Mouse (Mus musculus): ENCODE results near the gene Nek6. TPM values are rescaled to one million over a fixed set of nuclear protein-coding genes. Genes with fewer than 3 reads are reported as not detected.

Gene Nek6
- polyA plus RNA-seq, 1 experiment: 173 TPM

- Histone ChIP-seq H3K27ac (ENCODE audit: insufficient read depth, low read depth, low read length) (peak overlapping the region; percentile 90), H3K36me3 (ENCODE audit: control insufficient read depth, insufficient read depth, low read length) (no peaks in the 10 kb centered on the region), H3K27me3 (ENCODE audit: control insufficient read depth, insufficient read depth, low read length) (no peaks in the 10 kb centered on the region), H3K4me3 (ENCODE audit: low read depth, low read length) (no peak overlapping the region), H3K4me1 (ENCODE audit: control insufficient read depth, insufficient read depth, insufficient read length, low read length) (peaks cover 26% of the 10 kb centered on the region)
- TF ChIP-seq POLR2A (IDR thresholded peaks at IDR 0.05; ENCODE audit: low read depth, low read length) (peak; percentile 27; the same call in 1 of the 2 replicates), CTCF (IDR thresholded peaks at IDR 0.05; ENCODE audit: extremely low read depth, insufficient read length, insufficient replicate concordance, low read depth, low read length) (no peak)
- WGBS: 18% methylated on average over 6 of the region's 6 CpGs
Measured at GRCm38 (mm10) chr2:38485957-38486931, 25.2 kb upstream of the Nek6 start.

- TF ChIP-seq POLR2A (IDR thresholded peaks at IDR 0.05; ENCODE audit: low read depth, low read length) (no peak), CTCF (IDR thresholded peaks at IDR 0.05; ENCODE audit: extremely low read depth, insufficient read length, insufficient replicate concordance, low read depth, low read length) (no peak)
- Histone ChIP-seq H3K36me3 (ENCODE audit: control insufficient read depth, insufficient read depth, low read length) (no peaks in the 10 kb centered on the region), H3K4me1 (ENCODE audit: control insufficient read depth, insufficient read depth, insufficient read length, low read length) (no peaks in the 10 kb centered on the region), H3K27ac (ENCODE audit: insufficient read depth, low read depth, low read length) (no peak overlapping the region), H3K4me3 (ENCODE audit: low read depth, low read length) (no peak overlapping the region), H3K27me3 (ENCODE audit: control insufficient read depth, insufficient read depth, low read length) (no peaks in the 10 kb centered on the region)
Measured at GRCm38 (mm10) chr2:38497594-38497993, 13.8 kb upstream of the Nek6 start.

- WGBS: 83% methylated on average over 1 of the region's 1 CpGs
- H3K36me3 ChIP-seq (ENCODE audit: control insufficient read depth, insufficient read depth, low read length): no peaks in the 10 kb centered on the region
- TF ChIP-seq POLR2A (IDR thresholded peaks at IDR 0.05; ENCODE audit: low read depth, low read length) (no peak), CTCF (IDR thresholded peaks at IDR 0.05; ENCODE audit: extremely low read depth, insufficient read length, insufficient replicate concordance, low read depth, low read length) (no peak)
Measured at GRCm38 (mm10) chr2:38501606-38502005, 9.8 kb upstream of the Nek6 start.

GRCm38 (mm10) chr2:38502123-38502522 lies 9.3 kb upstream of the Nek6 start:
- Histone ChIP-seq H3K27ac (ENCODE audit: insufficient read depth, low read depth, low read length) (no peak overlapping the region), H3K36me3 (ENCODE audit: control insufficient read depth, insufficient read depth, low read length) (no peaks in the 10 kb centered on the region), H3K27me3 (ENCODE audit: control insufficient read depth, insufficient read depth, low read length) (no peaks in the 10 kb centered on the region), H3K4me3 (ENCODE audit: low read depth, low read length) (no peak overlapping the region), H3K4me1 (ENCODE audit: control insufficient read depth, insufficient read depth, insufficient read length, low read length) (peaks cover 12% of the 10 kb centered on the region; the same call in 1 of the 2 replicates)
- 71% methylated on average over 6 of the region's 6 CpGs for WGBS
- TF ChIP-seq CTCF (IDR thresholded peaks at IDR 0.05; ENCODE audit: extremely low read depth, insufficient read length, insufficient replicate concordance, low read depth, low read length) (no peak), POLR2A (IDR thresholded peaks at IDR 0.05; ENCODE audit: low read depth, low read length) (no peak)

More at GRCm38 (mm10) chr2:38501606-38502005, 9.8 kb upstream of the Nek6 start:
- no peak overlapping the region for H3K4me3 ChIP-seq (ENCODE audit: low read depth, low read length)
- no peak overlapping the region for H3K27ac ChIP-seq (ENCODE audit: insufficient read depth, low read depth, low read length)
- H3K27me3 ChIP-seq (ENCODE audit: control insufficient read depth, insufficient read depth, low read length): no peaks in the 10 kb centered on the region
- H3K4me1 ChIP-seq (ENCODE audit: control insufficient read depth, insufficient read depth, insufficient read length, low read length): peaks cover 12% of the 10 kb centered on the region; the same call in 1 of the 2 replicates

- Histone ChIP-seq H3K4me1 (ENCODE audit: control insufficient read depth, insufficient read depth, insufficient read length, low read length) (peaks cover 12% of the 10 kb centered on the region; the same call in 1 of the 2 replicates), H3K4me3 (ENCODE audit: low read depth, low read length) (no peak overlapping the region), H3K27me3 (ENCODE audit: control insufficient read depth, insufficient read depth, low read length) (no peaks in the 10 kb centered on the region), H3K36me3 (ENCODE audit: control insufficient read depth, insufficient read depth, low read length) (no peaks in the 10 kb centered on the region), H3K27ac (ENCODE audit: insufficient read depth, low read depth, low read length) (no peak overlapping the region)
- TF ChIP-seq POLR2A (IDR thresholded peaks at IDR 0.05; ENCODE audit: low read depth, low read length) (no peak), CTCF (IDR thresholded peaks at IDR 0.05; ENCODE audit: extremely low read depth, insufficient read length, insufficient replicate concordance, low read depth, low read length) (no peak)
- WGBS: 71% methylated on average over 3 of the region's 3 CpGs
Measured at GRCm38 (mm10) chr2:38502747-38503146, 8.7 kb upstream of the Nek6 start.

- H3K27ac ChIP-seq (ENCODE audit: insufficient read depth, low read depth, low read length): no peak overlapping the region
- no peak for TF ChIP-seq POLR2A (IDR thresholded peaks at IDR 0.05; ENCODE audit: low read depth, low read length)
- no peak for TF ChIP-seq CTCF (IDR thresholded peaks at IDR 0.05; ENCODE audit: extremely low read depth, insufficient read length, insufficient replicate concordance, low read depth, low read length)
- no peaks in the 10 kb centered on the region for H3K36me3 ChIP-seq (ENCODE audit: control insufficient read depth, insufficient read depth, low read length)
- H3K4me1 ChIP-seq (ENCODE audit: control insufficient read depth, insufficient read depth, insufficient read length, low read length): peaks cover 12% of the 10 kb centered on the region; the same call in 1 of the 2 replicates
- no peak overlapping the region for H3K4me3 ChIP-seq (ENCODE audit: low read depth, low read length)
- WGBS: 29% methylated on average over 6 of the region's 6 CpGs
- no peaks in the 10 kb centered on the region for H3K27me3 ChIP-seq (ENCODE audit: control insufficient read depth, insufficient read depth, low read length)
Measured at GRCm38 (mm10) chr2:38504311-38504710, 7.1 kb upstream of the Nek6 start.

- Histone ChIP-seq H3K4me1 (ENCODE audit: control insufficient read depth, insufficient read depth, insufficient read length, low read length) (peaks cover 12% of the 10 kb centered on the region; the same call in 1 of the 2 replicates), H3K4me3 (ENCODE audit: low read depth, low read length) (no peak overlapping the region), H3K36me3 (ENCODE audit: control insufficient read depth, insufficient read depth, low read length) (no peaks in the 10 kb centered on the region), H3K27me3 (ENCODE audit: control insufficient read depth, insufficient read depth, low read length) (no peaks in the 10 kb centered on the region), H3K27ac (ENCODE audit: insufficient read depth, low read depth, low read length) (no peak overlapping the region)
- 93% methylated on average over 1 of the region's 1 CpGs for WGBS
- no peak for TF ChIP-seq POLR2A (IDR thresholded peaks at IDR 0.05; ENCODE audit: low read depth, low read length)
- TF ChIP-seq CTCF (IDR thresholded peaks at IDR 0.05; ENCODE audit: extremely low read depth, insufficient read length, insufficient replicate concordance, low read depth, low read length): no peak
Measured at GRCm38 (mm10) chr2:38507181-38507580, 4.3 kb upstream of the Nek6 start.
